Mouse (Mus musculus) lung, adult 2 months (tissue): ENCODE data around the gene Gprc5b. TPM values are rescaled to one million over a fixed set of nuclear protein-coding genes. Genes with fewer than 3 reads are reported as not detected.

Experiments
- DNase-seq: peaks from one replicate; pipeline ENCODE4 v3.0.0; 2022
- H3K4me1 ChIP-seq: fragments of 200-500 bp; 2 replicates; pipeline ENCODE4 v1.6.1; 2011; ENCODE audit warnings: low read length; ENCODE audit not compliant: control insufficient read depth, insufficient read depth
- H3K4me3 ChIP-seq: fragments of 200-500 bp; replicated peaks from 2 replicates; pipeline ENCODE3; 2011; ENCODE audit warnings: low read depth, mild to moderate bottlenecking, control low read depth, low read length; ENCODE audit errors: extremely low read depth
- CTCF ChIP-seq: fragments of 200-500 bp; IDR thresholded peaks from 2 replicates; pipeline ENCODE4 v1.5.1; 2011; ENCODE audit warnings: mild to moderate bottlenecking, low read length, control low read depth; ENCODE audit not compliant: insufficient read depth
- POLR2A ChIP-seq: fragments of 200-500 bp; IDR thresholded peaks from 2 replicates; pipeline ENCODE4 v1.6.1; 2011; ENCODE audit warnings: low read depth, mild to moderate bottlenecking, control low read depth, low read length, borderline replicate concordance; ENCODE audit errors: extremely low read depth
- WGBS: fragments of 180-500 bp; shearing (Covaris S2); methylation state at CpG from one replicate; pipeline ENCODE4 v1.1.7; 2018; 5-methylcytosine and 5-hydroxymethylcytosine counted together
- polyA plus RNA-seq: library from polyadenylated mRNA; depleted of rRNA; stranded (reverse); fragments of >200 nt; gene quantifications from 2 replicates; pipeline ENCODE4 v1.2.3, GENCODE M21; 2012

Gprc5b gene
- polyA plus RNA-seq, 1 experiment = 31.3 TPM

DNA sequence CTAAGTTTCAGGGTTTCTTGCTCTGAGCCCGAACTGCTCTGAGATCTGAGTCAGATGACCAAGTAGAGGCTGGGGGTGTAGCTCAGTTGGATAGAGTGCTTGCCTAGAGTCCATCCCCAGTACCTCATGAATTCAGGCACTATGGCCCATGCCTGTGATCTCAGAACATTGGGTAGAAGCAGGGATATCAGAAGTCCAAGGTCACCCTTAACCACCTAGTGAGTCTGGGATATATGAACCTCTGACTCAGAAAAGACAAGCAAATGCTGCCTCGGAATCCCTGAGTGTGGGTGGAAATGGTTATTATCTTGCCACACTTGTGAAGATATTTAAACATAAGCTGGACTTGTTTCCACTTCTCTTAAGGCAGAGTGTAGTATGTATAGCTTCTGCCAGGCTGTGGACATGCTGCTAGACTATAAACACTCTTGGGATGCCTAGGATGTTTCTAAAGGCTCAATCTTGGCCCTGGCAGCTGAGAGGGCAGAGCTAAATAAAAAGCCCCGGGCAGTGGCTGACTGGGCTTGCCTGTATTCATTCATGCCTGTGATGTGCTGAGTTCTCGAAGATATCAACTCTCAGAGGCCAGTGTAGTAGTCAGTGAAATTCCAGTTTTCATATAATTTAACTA lies 38.3 kb downstream of the Gprc5b start:
- 65% methylated on average over 4 of the region's 4 CpGs for WGBS
- no peak for DNase-seq
- Histone ChIP-seq H3K4me3 (no peak overlapping the region), H3K4me1 (no peaks in the 10 kb centered on the region)
- TF ChIP-seq POLR2A = no peak
- TF ChIP-seq CTCF = no peak

- DNase-seq = no peak
- whole genome bisulfite sequencing = 100% methylated on average over 1 of the region's 1 CpGs
- TF ChIP-seq CTCF (no peak), POLR2A (no peak)
- Histone ChIP-seq H3K4me3 (no peak overlapping the region), H3K4me1 (no peaks in the 10 kb centered on the region)
Measured at GRCm38 (mm10) chr7:118954968-118955367, 40.0 kb downstream of the Gprc5b start.

- no peak overlapping the region for H3K4me3 ChIP-seq
- WGBS = 63% methylated on average over 11 of the region's 11 CpGs
- no peak for TF ChIP-seq CTCF
- DNase-seq = no peak
- no peaks in the 10 kb centered on the region for H3K4me1 ChIP-seq
Measured at GRCm38 (mm10) chr7:118953626-118954282, 41.3 kb downstream of the Gprc5b start.

DNA sequence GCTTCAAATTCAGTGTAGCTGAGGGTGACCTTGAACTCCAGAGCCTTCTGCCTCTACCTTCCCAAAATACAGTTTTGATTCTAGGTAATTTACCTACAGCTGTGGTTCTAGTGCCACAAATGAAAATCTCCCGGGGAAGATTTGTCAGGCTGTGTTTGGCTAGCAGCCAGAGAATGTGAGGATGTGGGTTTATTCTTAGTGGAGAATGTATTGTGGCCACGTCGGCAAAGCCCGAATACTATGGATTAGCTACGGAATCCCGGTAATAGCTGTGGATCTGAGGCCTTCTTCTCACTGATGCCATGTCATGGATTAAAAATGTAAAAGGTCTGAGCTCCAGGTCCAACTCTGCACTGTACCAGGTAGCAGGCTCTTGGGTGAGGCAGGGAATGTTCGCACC lies 45.3 kb downstream of the Gprc5b start:
- WGBS = 45% methylated on average over 7 of the region's 7 CpGs
- no peak for DNase-seq
- no peak for TF ChIP-seq POLR2A
- Histone ChIP-seq H3K4me1 (no peaks in the 10 kb centered on the region), H3K4me3 (no peak overlapping the region)

GRCm38 (mm10) chr7:118948677-118949282 lies 46.2 kb downstream of the Gprc5b start:
- 66% methylated on average over 2 of the region's 2 CpGs for WGBS
- TF ChIP-seq POLR2A (no peak), CTCF (no peak)
- no peak overlapping the region for H3K4me3 ChIP-seq
- no peak for DNase-seq
- H3K4me1 ChIP-seq = no peaks in the 10 kb centered on the region

DNA sequence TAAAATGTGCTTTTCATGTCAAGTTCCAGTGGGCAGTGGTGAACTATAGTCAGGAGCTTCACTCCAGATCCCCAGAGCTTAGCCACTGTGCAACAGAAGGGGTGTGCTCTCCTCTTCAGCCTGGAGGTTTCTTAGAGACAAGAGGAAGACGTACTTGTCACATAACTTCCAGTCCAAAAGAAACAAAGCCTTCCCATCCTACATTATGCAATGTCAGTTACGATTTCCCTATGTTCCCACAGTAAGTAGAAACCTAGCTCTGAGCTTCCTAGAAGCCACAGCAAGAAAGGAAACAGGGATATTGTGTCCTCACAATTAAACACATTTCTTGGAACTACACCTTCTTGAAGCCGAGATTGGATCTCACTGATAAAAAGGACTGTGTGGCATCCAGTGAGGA lies 47.8 kb downstream of the Gprc5b start:
- Histone ChIP-seq H3K4me1 (no peaks in the 10 kb centered on the region), H3K4me3 (no peak overlapping the region)
- no peak for DNase-seq
- TF ChIP-seq POLR2A = no peak
- no peak for TF ChIP-seq CTCF
- WGBS = 56% methylated on average over 3 of the region's 3 CpGs

- no peak for DNase-seq
- 47% methylated on average over 2 of the region's 2 CpGs for WGBS
Measured at GRCm38 (mm10) chr7:118944884-118945283, 50.1 kb downstream of the Gprc5b start.

DNA sequence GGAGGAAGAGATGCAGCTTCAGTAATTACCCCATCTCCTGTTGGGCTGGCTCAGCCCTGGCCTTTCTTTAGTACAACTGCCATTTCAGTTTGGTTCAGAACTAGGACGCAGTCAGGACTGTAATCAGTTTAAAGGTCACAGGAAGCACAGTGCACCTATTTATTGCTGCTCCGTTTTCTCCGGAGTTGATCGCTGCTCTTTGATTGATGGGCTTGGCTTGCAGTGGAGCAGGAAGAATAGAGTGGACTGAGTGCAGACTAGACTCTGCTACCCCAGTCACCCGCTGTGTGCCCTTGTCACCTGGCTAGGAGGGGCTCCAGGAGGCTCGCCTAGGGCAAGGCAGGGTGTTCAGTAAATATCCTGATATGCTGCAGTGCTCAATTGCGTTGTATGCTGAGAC lies 51.8 kb downstream of the Gprc5b start:
- 34% methylated on average over 7 of the region's 7 CpGs for WGBS
- H3K4me1 ChIP-seq = no peaks in the 10 kb centered on the region
- no peak overlapping the region for H3K4me3 ChIP-seq
- no peak for DNase-seq
- no peak for TF ChIP-seq CTCF
- no peak for TF ChIP-seq POLR2A

More at GRCm38 (mm10) chr7:118944884-118945283, 50.1 kb downstream of the Gprc5b start:
- no peaks in the 10 kb centered on the region for H3K4me1 ChIP-seq
- TF ChIP-seq POLR2A (no peak), CTCF (no peak)
- no peak overlapping the region for H3K4me3 ChIP-seq

DNA sequence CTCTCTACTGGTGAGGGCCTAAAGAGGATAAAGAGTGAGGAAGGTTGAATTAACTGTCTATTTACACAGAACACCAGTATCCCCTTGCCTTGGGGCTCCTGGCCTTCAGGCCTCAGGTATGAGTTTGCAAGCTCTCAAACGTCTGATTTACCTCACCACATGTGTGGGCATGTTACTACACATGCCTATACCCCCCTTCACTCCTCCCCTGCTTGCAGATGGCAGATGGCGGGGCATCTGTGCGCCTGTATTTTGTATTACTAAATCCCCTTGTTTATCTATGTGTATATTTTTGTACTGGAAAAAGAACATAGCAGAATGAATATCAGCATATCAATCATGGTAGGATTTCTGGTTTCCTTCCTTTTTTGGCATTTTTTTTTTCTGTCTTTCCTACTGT lies 52.7 kb downstream of the Gprc5b start:
- Histone ChIP-seq H3K4me1 (0 out of 2 replicates have a peak, but pooled peaks cover 2% of the 10 kb centered on the region), H3K4me3 (no peak overlapping the region)
- 74% methylated on average over 3 of the region's 3 CpGs for WGBS
- DNase-seq = no peak
- TF ChIP-seq CTCF (no peak), POLR2A (no peak)

DNA sequence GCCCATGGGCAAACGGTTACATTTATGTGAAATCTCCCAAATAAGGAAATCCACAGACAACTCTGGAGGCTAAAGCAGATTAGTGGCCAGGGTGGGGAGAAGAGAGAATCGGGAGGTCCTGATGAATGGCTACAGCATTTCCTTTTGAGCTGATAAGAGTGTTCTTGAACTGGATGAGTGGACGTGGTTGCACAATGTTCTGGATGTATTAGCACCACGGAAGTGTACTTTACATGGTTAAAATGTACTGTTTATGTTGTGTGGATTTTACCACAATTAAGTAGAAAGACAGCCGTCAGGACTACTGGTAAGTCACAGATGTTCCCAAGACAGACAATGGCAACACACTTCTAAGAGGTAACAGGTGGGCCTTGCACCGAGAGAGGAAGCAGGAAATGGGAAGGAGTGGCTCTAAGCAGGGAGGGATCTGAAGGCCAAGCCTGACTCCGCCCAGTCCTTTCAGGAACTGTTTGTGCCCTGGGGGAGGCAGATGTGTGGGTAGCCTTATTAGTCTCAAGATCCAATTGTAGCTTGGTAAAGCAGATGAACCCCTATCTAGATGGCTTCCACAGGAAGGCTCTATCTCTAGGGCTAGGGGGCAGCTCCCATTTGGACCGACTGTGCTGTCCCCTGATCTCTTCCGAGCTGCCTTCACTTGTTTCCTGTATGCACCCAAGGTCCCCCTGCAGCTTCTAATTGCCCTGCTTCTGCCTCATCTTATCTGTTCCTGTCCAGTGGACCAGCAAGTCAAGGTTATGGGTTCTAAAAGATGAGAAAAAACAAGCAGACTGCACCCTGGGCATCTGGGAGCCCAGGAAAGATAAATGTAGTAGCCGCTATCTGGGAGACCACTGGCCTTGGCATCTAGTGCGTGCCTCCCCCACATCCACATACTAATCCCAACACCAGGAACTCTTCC lies 57.3 kb downstream of the Gprc5b start:
- Histone ChIP-seq H3K4me3 (no peak overlapping the region), H3K4me1 (peaks cover 6% of the 10 kb centered on the region)
- peak; percentile 46 for DNase-seq
- TF ChIP-seq CTCF = no peak
- peak; percentile 21; the same call in 1 of the 2 replicates for TF ChIP-seq POLR2A
- WGBS = 43% methylated on average over 11 of the region's 11 CpGs
